In genomic region chr2:180530130-180530529, GRCm38 (mm10) we compare ENCODE assay signal across 12 mouse cellular contexts. TPM values are rescaled to one million over a fixed set of nuclear protein-coding genes. Genes with fewer than 3 reads are reported as not detected.
DNase-seq lines count a peak whose midpoint lies in the region; ATAC-seq and TF ChIP-seq lines count a peak whose summit lies in the region.
"Had no signal": no experiment of that assay in that cellular context is flagged by ENCODE, and none has a peak within 500 bp of the region (broad histone marks: within the 10 kb centered on the region; RNA-seq: fewer than 3 reads in every experiment).

No protein-coding gene starts in this region.

- WGBS in lung, embryonic 14.5 days = 32% methylated on average over 7 of the region's 7 CpGs
- 35% methylated on average over 7 of the region's 7 CpGs for WGBS in lung, adult 2 months
- WGBS in forebrain, postnatal 0 days = 15% methylated on average over 7 of the region's 7 CpGs

- H3K9me3 ChIP-seq in lung, embryonic 14.5 days (ENCODE audit: low read depth, low read length) = no peaks in the 10 kb centered on the region
- no peaks in the 10 kb centered on the region for H3K9me3 ChIP-seq in forebrain, postnatal 0 days (ENCODE audit: low read length)
- H3K9me3 ChIP-seq: hindbrain, embryonic 15.5 days had no signal

- TF ChIP-seq POLR2A in lung, adult 2 months (IDR thresholded peaks at IDR 0.05; ENCODE audit: borderline replicate concordance, extremely low read depth, low read depth, low read length) = no peak

- H3K9ac ChIP-seq in lung, embryonic 14.5 days = no peak overlapping the region
- H3K9ac ChIP-seq in forebrain, postnatal 0 days = no peak overlapping the region
- H3K9ac ChIP-seq: hindbrain, embryonic 15.5 days had no signal

- H3K4me1 ChIP-seq in lung, embryonic 14.5 days (ENCODE audit: insufficient read depth) = peaks cover 7% of the 10 kb centered on the region; the same call in 1 of the 2 replicates
- H3K4me1 ChIP-seq in lung, adult 2 months (ENCODE audit: control insufficient read depth, insufficient read depth, low read length) = no peaks in the 10 kb centered on the region
- H3K4me1 ChIP-seq in forebrain, postnatal 0 days (ENCODE audit: insufficient read depth) = peaks cover 20% of the 10 kb centered on the region

- no peaks in the 10 kb centered on the region for H3K36me3 ChIP-seq in lung, embryonic 14.5 days (ENCODE audit: insufficient read depth)
- H3K36me3 ChIP-seq in forebrain, postnatal 0 days (ENCODE audit: insufficient read depth) = no peaks in the 10 kb centered on the region
- H3K36me3 ChIP-seq: hindbrain, embryonic 15.5 days had no signal

- DNase-seq in cerebellum, postnatal 14 days = peak; percentile 71 to 76
- no peak for DNase-seq in cerebellum, postnatal 4 days (ENCODE audit: low spot score in 2 of 2)
- peak; percentile 50 for DNase-seq in lung, embryonic 14.5 days
- no peak for DNase-seq in lung, adult 2 months
- peak; percentile 39 for DNase-seq in ZHBTc4 (ENCODE audit: low read depth, low spot score)
- no peak for DNase-seq in forebrain, postnatal 0 days
- no peak for DNase-seq in layer of hippocampus, adult 9-10 months (ENCODE audit: low spot score)
- no peak for DNase-seq in urinary bladder, postnatal 14 days (ENCODE audit: low spot score)
- DNase-seq: lung, adult 18-20 months had no signal

- TF ChIP-seq CTCF in lung, embryonic 14.5 days (IDR thresholded peaks at IDR 0.05; ENCODE audit: low read depth) = no peak
- no peak for TF ChIP-seq CTCF in lung, adult 2 months (IDR thresholded peaks at IDR 0.05; ENCODE audit: insufficient read depth, low read length)
- TF ChIP-seq CTCF in forebrain, postnatal 0 days (IDR thresholded peaks at IDR 0.05; ENCODE audit: low read depth) = no peak

- no peak overlapping the region for H3K27ac ChIP-seq in lung, embryonic 14.5 days (ENCODE audit: low read depth)
- peak overlapping the region; percentile 50; the same call in 1 of the 2 replicates for H3K27ac ChIP-seq in forebrain, postnatal 0 days (ENCODE audit: low read depth, low read length)
- H3K27ac ChIP-seq: hindbrain, embryonic 15.5 days had no signal

- ATAC-seq in lung, embryonic 14.5 days (ENCODE audit: insufficient read depth) = 0 out of 2 replicates have a peak, but pooled peaks have one; percentile 37
- peak; percentile 23 for ATAC-seq in forebrain, postnatal 0 days

- H3K27me3 ChIP-seq in lung, embryonic 14.5 days (ENCODE audit: insufficient read depth, low read length) = peaks cover 2% of the 10 kb centered on the region; the same call in 1 of the 2 replicates
- no peaks in the 10 kb centered on the region for H3K27me3 ChIP-seq in forebrain, postnatal 0 days (ENCODE audit: insufficient read depth, low read length)
- H3K27me3 ChIP-seq: hindbrain, embryonic 15.5 days had no signal

- no peak overlapping the region for H3K4me2 ChIP-seq in lung, embryonic 14.5 days
- H3K4me2 ChIP-seq in forebrain, postnatal 0 days (ENCODE audit: low read depth) = no peak overlapping the region
- H3K4me2 ChIP-seq: hindbrain, embryonic 15.5 days had no signal

- no peak overlapping the region for H3K4me3 ChIP-seq in lung, embryonic 14.5 days (ENCODE audit: low read depth, low read length)
- H3K4me3 ChIP-seq in lung, adult 2 months (replicated peaks; ENCODE audit: extremely low read depth, low read depth, low read length) = no peak overlapping the region
- H3K4me3 ChIP-seq in forebrain, postnatal 0 days (ENCODE audit: low read depth, low read length) = no peak overlapping the region
- H3K4me3 ChIP-seq: hindbrain, embryonic 15.5 days; myocyte had no signal

RNA-seq across cellular contexts. Expression of gene Ntsr1, which starts 30.4 kb away (rescaled TPM):
- polyA plus RNA-seq in lung, embryonic 14.5 days (2014; fragmentation: Nextera tagmentation; extraction: Ambion mirVana) = 2.6 and 3.0 TPM in 2 replicates
- polyA plus RNA-seq in lung, adult 2 months (2012; rRNA removed) = not detected in 2 replicates
- 19.8 and 35.8 TPM in 2 replicates for total RNA-seq in forebrain, postnatal 0 days (2014; rRNA removed)
- 13.2 and 18.1 TPM in 2 replicates for polyA plus RNA-seq in forebrain, postnatal 0 days (2015; fragmentation: Nextera tagmentation; extraction: Ambion mirVana)
- total RNA-seq: granulocyte monocyte progenitor cell, adult 5-6 weeks had no signal
- polyA plus RNA-seq: myocyte had no signal

RNA-seq across cellular contexts. Expression of gene Mrgbp, which starts 51.0 kb away (rescaled TPM):
- 34.7 and 39.0 TPM in 2 replicates for polyA plus RNA-seq in lung, embryonic 14.5 days (2014; fragmentation: Nextera tagmentation; extraction: Ambion mirVana)
- 25.4 and 27.6 TPM in 2 replicates for polyA plus RNA-seq in lung, adult 2 months (2012; rRNA removed)
- total RNA-seq in forebrain, postnatal 0 days (2014; rRNA removed) = 55.0 and 63.2 TPM in 2 replicates
- polyA plus RNA-seq in forebrain, postnatal 0 days (2015; fragmentation: Nextera tagmentation; extraction: Ambion mirVana) = 31.8 and 34.2 TPM in 2 replicates

RNA-seq across cellular contexts. Expression of gene Ogfr, which starts 58.9 kb away (rescaled TPM):
- polyA plus RNA-seq in lung, embryonic 14.5 days (2014; fragmentation: Nextera tagmentation; extraction: Ambion mirVana) = 71.6 and 79.2 TPM in 2 replicates
- 36.2 and 37.7 TPM in 2 replicates for polyA plus RNA-seq in lung, adult 2 months (2012; rRNA removed)
- total RNA-seq in forebrain, postnatal 0 days (2014; rRNA removed) = 116 and 127 TPM in 2 replicates
- 84.7 and 86.0 TPM in 2 replicates for polyA plus RNA-seq in forebrain, postnatal 0 days (2015; fragmentation: Nextera tagmentation; extraction: Ambion mirVana)

Comparison
In these comparisons a context has a peak if more than half of its experiments do, and no peak if none do; other contexts are left out.
1. DNase-seq: peak in cerebellum, postnatal 14 days (2 of 2), lung, embryonic 14.5 days (single experiment) and ZHBTc4 (single experiment); none in cerebellum, postnatal 4 days (0 of 2), lung, adult 2 months (single experiment), forebrain, postnatal 0 days (single experiment), layer of hippocampus, adult 9-10 months (single experiment) and urinary bladder, postnatal 14 days (single experiment).